Mouse (Mus musculus): Measurements from ENCODE around the gene Cebpb. TPM values are rescaled to one million over a fixed set of nuclear protein-coding genes. Genes with fewer than 3 reads are reported as not detected.

Gene Cebpb
- polyA plus RNA-seq, 1 experiment from 2014 or later, result 2.3 TPM

DNA sequence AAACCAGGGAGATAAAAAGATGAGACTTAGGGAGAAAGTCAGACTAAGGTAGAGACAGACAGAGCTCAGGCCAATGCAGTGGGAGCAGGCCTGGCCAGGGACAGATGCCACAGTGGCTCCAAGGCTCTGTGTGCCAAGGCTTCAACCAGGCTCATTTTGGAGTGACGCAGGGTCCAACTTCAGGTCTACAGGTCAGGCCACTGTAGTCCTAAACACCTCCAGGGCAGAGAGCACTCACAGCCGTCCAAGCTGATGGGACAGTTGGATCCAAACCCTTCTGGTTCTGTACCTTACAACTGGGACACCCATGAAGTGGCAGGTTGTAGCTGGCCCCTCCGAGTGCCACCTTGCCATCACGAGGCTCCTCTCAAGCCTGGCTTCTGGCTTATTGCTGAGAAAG, 30.7 kb upstream of the Cebpb start:
- no peak overlapping the region for H3K4me2 ChIP-seq (replicated peaks)
- H3K4me3 ChIP-seq, result no peak overlapping the region
- ATAC-seq (ENCODE audit: low FRiP score, low read depth), result no peak
- H3K27ac ChIP-seq, result no peak overlapping the region
- H3K4me1 ChIP-seq, result peaks cover 37% of the 10 kb centered on the region
- peak overlapping the region; percentile 92; the same call in 1 of the 2 replicates for H3K9ac ChIP-seq
- 85% methylated on average over 4 of the region's 4 CpGs for WGBS
- H3K27me3 ChIP-seq, result 0 out of 2 replicates have a peak, but pooled peaks cover 5% of the 10 kb centered on the region
- H3K9me3 ChIP-seq, result no peaks in the 10 kb centered on the region
- peaks cover 32% of the 10 kb centered on the region for H3K36me3 ChIP-seq

DNA sequence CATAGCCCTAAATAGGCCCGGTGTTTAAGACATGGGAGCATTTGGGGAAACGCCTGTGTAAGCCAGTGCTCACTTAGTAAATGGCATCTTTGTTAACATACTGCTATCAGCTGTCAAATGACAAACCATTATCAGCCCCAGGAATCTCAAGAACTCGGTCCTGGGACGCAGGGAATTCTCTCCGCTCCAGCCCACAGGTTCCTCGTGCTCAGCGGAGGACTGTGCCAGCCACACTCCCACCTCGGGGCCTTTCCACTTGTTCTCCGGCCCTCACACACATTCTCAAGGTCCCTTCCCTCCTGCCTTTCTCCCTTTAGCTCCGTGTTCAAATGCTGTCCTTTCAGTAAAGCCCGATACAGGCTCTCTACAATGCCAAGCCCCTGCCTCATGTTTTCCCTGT, 30.0 kb upstream of the Cebpb start:
- H3K4me2 ChIP-seq (replicated peaks), result peak overlapping the region; percentile 97
- WGBS, result 80% methylated on average over 11 of the region's 11 CpGs
- ATAC-seq (ENCODE audit: low FRiP score, low read depth), result no peak
- peaks cover 37% of the 10 kb centered on the region for H3K4me1 ChIP-seq
- H3K4me3 ChIP-seq, result no peak overlapping the region
- no peak overlapping the region for H3K27ac ChIP-seq
- peaks cover 5% of the 10 kb centered on the region; the same call in 1 of the 2 replicates for H3K27me3 ChIP-seq
- peak overlapping the region; percentile 92; the same call in 1 of the 2 replicates for H3K9ac ChIP-seq
- H3K36me3 ChIP-seq, result peaks cover 25% of the 10 kb centered on the region
- no peaks in the 10 kb centered on the region for H3K9me3 ChIP-seq

- ATAC-seq (ENCODE audit: low FRiP score, low read depth), result no peak
- no peak overlapping the region for H3K27ac ChIP-seq
- peak overlapping the region; percentile 89 for H3K4me3 ChIP-seq
- 73% methylated on average over 10 of the region's 10 CpGs for WGBS
- H3K36me3 ChIP-seq, result peaks cover 19% of the 10 kb centered on the region
- H3K4me2 ChIP-seq (replicated peaks), result peak overlapping the region; percentile 97
- H3K4me1 ChIP-seq, result peaks cover 37% of the 10 kb centered on the region
- H3K9ac ChIP-seq, result peak overlapping the region; percentile 92
- H3K27me3 ChIP-seq, result peaks cover 5% of the 10 kb centered on the region; the same call in 1 of the 2 replicates
- H3K9me3 ChIP-seq, result no peaks in the 10 kb centered on the region
These were observed 29.4 kb upstream of the Cebpb start for GRCm38 (mm10) chr2:167659177-167659846.

DNA sequence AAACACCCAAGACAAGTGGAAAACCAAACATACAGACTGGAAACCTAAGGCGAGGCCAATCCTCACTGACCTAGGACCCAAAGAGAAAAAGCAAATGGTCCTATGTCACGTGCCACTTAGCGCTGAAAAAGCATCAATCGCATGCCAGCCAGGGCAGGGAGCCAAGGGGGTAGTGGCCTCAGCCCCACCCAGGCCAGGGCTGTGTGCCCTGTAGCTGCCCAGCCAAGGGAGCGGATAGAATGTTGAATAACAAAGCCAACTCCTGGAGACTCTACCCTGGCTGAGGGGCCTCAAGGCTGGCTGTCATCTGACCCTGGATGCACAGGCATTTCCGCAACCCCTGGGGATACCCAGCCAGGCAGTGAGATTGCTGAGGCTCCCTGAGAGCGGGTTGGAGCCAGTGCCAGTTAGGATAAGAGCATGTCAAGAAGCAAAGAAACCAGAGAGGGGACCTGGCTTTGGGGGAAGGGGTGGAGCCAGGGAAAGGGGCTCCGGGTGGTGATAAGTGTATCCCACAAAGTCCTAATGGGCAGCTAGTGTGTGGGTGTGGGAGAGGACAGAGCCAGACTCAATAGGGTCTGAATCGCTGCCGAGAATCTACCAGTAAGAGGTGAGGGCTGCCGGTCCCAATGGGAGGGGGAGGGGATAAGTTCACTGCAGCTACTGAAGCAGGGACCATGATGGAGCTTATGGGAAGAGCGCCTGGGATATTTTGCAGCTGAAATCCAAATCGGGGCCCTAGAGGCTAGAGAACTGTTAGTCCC, 28.7 kb upstream of the Cebpb start:
- H3K9ac ChIP-seq, result peak overlapping the region; percentile 92
- peaks cover 37% of the 10 kb centered on the region for H3K4me1 ChIP-seq
- H3K4me2 ChIP-seq (replicated peaks), result peak overlapping the region; percentile 97
- WGBS, result 25% methylated on average over 13 of the region's 13 CpGs
- H3K4me3 ChIP-seq, result peak overlapping the region; percentile 89
- no peak for ATAC-seq (ENCODE audit: low FRiP score, low read depth)
- peaks cover 5% of the 10 kb centered on the region; the same call in 1 of the 2 replicates for H3K27me3 ChIP-seq
- peaks cover 12% of the 10 kb centered on the region for H3K36me3 ChIP-seq
- H3K9me3 ChIP-seq, result no peaks in the 10 kb centered on the region
- peak overlapping the region; percentile 52; the same call in 1 of the 2 replicates for H3K27ac ChIP-seq

DNA sequence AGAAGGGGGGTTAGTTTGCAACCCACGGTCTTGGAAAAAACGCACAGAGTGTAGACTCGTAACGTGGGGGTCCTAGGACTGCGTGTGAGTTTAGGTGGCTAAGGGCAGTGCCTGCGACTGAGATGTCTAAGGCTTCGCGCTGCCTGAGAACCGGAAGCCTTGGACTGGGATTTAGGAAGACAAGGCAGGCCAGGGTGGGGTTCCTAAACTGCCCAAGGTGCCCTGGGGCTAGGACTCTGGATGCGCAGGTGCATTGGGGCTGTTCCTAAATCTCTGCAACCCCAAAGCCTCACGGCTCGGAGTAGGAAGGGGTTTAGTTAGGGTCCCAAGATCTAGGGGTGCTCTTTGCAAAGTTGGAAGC, 28.1 kb upstream of the Cebpb start:
- Histone ChIP-seq H3K9me3 (no peaks in the 10 kb centered on the region), H3K9ac (peak overlapping the region; percentile 92), H3K4me2 (replicated peaks) (peak overlapping the region; percentile 97), H3K4me1 (peaks cover 37% of the 10 kb centered on the region), H3K4me3 (peak overlapping the region; percentile 89), H3K27ac (peak overlapping the region; percentile 52; the same call in 1 of the 2 replicates), H3K36me3 (peaks cover 9% of the 10 kb centered on the region), H3K27me3 (peaks cover 5% of the 10 kb centered on the region; the same call in 1 of the 2 replicates)
- ATAC-seq (ENCODE audit: low FRiP score, low read depth), result no peak
- under 1% methylated on average over 12 of the region's 12 CpGs for WGBS

DNA sequence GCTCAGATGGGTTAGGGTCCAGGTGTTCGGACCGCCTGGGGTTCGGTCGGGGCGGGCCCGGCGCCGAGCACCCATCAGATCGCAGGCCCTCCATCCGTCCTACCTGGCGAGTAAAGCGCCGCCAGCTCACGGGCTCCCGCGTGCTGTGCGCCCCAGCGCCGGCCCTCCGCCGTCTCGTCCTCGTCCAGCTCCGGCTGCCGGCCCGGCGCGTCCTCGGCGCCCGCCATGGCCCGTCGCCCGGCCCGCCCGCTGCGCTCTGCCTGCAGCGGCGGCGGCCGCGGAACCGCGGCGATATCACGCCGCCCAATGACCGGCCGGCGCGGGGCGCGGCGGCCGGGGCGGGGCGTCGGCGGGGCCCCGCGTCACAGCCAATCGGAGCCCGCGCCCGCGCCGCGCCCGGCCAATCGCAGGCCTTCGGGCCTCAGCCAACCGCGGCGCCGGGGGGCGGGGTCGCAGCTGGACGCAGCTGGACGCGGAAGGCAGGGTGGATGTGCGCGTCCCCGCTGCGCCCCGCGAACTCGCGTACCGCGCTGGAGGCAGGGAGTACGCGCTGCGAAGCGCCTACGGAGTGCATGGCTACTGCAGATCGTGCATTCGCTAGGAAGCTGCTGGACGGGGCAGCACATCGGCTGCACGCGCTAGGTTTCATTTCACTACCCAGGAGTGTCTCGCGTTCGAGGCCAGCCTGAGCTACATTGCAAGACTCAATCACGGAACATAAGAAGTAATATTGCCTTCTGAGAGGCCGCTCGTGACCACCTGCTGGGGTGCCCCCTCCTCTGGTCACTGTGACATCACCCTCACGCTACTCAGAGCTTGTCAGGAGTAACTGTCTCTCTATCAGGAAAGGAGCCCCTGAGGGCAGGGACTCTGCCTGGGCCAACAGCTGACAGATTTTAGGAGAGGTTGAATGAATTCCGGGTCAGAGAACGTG, 27.2 kb upstream of the Cebpb start, which contains the start of gene Gm20431:
TSS of gene Gm20431 (minus strand) at position 227 of the 934 bp plus-strand sequence.
- H3K27ac ChIP-seq, result peak within 1 kb of the TSS; percentile 55; the same call in 1 of the 2 replicates
- H3K36me3 ChIP-seq, result peaks cover 9% of the 10 kb centered on the region
- peak within 1 kb of the TSS; percentile 92 for H3K9ac ChIP-seq
- peaks cover 34% of the 10 kb centered on the region for H3K4me1 ChIP-seq
- H3K27me3 ChIP-seq, result peaks cover 5% of the 10 kb centered on the region; the same call in 1 of the 2 replicates
- ATAC-seq (ENCODE audit: low FRiP score, low read depth), result peak; percentile 94
- peak within 1 kb of the TSS; percentile 97 for H3K4me2 ChIP-seq (replicated peaks)
- H3K4me3 ChIP-seq, result peak within 1 kb of the TSS; percentile 89
- under 1% methylated on average over 92 of the region's 110 CpGs for WGBS
- H3K9me3 ChIP-seq, result no peaks in the 10 kb centered on the region

DNA sequence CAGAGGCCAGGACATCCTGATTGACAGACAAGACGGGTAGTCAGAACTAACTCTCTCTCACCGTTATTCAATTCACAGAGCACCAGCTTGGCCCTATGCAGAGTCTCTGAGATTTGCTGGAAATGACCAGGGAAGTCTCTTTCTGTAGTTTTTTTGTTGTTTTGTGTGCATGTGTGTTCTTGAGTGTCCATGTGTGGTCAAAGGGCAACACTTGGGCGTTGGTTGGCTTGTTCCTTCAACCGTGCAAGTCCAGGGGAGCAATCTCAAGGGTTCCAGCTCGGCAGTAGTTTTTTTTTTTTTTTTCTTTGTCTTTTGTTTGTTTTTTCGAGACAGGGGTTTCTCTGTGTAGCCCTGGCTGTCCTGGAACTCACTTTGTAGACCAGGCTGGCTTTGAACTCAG, 26.0 kb upstream of the Cebpb start:
- Histone ChIP-seq H3K27me3 (peaks cover 5% of the 10 kb centered on the region; the same call in 1 of the 2 replicates), H3K27ac (no peak overlapping the region), H3K9ac (no peak overlapping the region), H3K36me3 (peaks cover 6% of the 10 kb centered on the region), H3K9me3 (no peaks in the 10 kb centered on the region), H3K4me3 (peak overlapping the region; percentile 89), H3K4me1 (peaks cover 33% of the 10 kb centered on the region), H3K4me2 (replicated peaks) (no peak overlapping the region)
- no peak for ATAC-seq (ENCODE audit: low FRiP score, low read depth)
- WGBS, result 67% methylated on average over 6 of the region's 6 CpGs

DNA sequence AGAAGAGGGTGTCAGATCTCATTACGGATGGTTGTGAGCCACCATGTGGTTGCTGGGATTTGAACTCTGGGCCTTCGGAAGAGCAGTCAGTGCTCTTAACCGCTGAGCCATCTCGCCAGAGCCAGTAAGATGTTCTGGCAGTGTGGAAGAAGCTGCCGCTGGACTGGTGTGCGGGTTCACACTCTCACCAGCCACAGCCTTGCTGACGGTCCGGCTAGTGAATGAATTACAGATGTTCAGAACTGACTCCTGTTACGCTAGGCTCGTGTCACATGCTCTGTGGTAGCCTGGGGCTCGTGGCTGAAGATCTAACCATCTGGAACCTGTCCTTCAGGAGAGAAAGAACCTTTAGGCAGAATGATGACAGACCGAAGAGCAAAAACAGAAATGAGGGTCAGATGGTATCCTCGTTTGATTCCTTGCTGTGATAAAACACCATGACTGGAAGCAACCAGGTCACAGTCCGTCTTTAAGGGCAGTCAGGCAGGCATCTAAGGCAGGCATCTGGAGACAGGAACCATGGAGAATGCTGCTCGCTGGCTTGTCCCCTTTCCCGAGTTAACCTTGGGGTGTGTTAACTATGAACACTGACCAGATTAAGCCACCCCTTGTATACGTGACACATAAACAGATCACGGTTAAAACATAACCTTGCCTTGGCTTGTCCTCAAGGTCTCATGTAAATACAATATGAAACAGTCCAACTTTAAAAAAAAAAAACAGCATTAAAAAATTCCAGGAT, 22.6 kb upstream of the Cebpb start:
- Histone ChIP-seq H3K4me3 (no peak overlapping the region), H3K27ac (no peak overlapping the region), H3K4me2 (replicated peaks) (no peak overlapping the region), H3K36me3 (no peaks in the 10 kb centered on the region), H3K9ac (no peak overlapping the region), H3K4me1 (peaks cover 8% of the 10 kb centered on the region), H3K9me3 (no peaks in the 10 kb centered on the region), H3K27me3 (peaks cover 5% of the 10 kb centered on the region; the same call in 1 of the 2 replicates)
- ATAC-seq (ENCODE audit: low FRiP score, low read depth), result no peak
- WGBS, result 71% methylated on average over 18 of the region's 18 CpGs

DNA sequence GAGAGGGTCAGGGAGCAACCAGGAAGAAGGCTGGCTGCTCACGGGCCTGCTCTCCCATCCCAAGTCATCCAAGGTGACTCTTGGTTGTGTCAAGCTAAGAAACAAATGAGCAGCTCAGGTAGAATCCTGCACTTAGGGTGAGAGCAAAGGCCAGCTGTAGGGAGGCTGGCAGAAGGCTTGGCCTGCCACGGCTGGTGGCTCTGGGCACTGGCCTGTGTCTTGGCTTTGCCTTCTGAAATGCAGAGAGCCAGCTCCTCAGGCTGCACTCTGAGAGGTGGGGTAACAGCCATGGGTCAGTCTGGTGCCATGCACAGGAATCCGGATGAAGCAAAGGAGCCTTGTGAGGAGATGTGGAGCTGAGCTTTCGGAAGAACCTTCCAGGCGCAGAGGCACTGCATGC, 20.3 kb upstream of the Cebpb start:
- Histone ChIP-seq H3K4me3 (no peak overlapping the region), H3K27ac (no peak overlapping the region), H3K36me3 (no peaks in the 10 kb centered on the region), H3K9me3 (no peaks in the 10 kb centered on the region), H3K4me2 (replicated peaks) (no peak overlapping the region), H3K9ac (no peak overlapping the region), H3K27me3 (no peaks in the 10 kb centered on the region; the same call in 1 of the 2 replicates), H3K4me1 (no peaks in the 10 kb centered on the region)
- WGBS, result 84% methylated on average over 5 of the region's 5 CpGs
- no peak for ATAC-seq (ENCODE audit: low FRiP score, low read depth)

GRCm38 (mm10) chr2:167669398-167669797, 19.3 kb upstream of the Cebpb start:
- no peak for ATAC-seq (ENCODE audit: low FRiP score, low read depth)
- 70% methylated on average over 4 of the region's 4 CpGs for WGBS
- no peaks in the 10 kb centered on the region for H3K36me3 ChIP-seq
- no peaks in the 10 kb centered on the region for H3K9me3 ChIP-seq
- H3K4me1 ChIP-seq, result no peaks in the 10 kb centered on the region
- H3K4me3 ChIP-seq, result no peak overlapping the region
- H3K4me2 ChIP-seq (replicated peaks), result no peak overlapping the region
- H3K27ac ChIP-seq, result no peak overlapping the region
- no peaks in the 10 kb centered on the region for H3K27me3 ChIP-seq
- no peak overlapping the region for H3K9ac ChIP-seq

DNA sequence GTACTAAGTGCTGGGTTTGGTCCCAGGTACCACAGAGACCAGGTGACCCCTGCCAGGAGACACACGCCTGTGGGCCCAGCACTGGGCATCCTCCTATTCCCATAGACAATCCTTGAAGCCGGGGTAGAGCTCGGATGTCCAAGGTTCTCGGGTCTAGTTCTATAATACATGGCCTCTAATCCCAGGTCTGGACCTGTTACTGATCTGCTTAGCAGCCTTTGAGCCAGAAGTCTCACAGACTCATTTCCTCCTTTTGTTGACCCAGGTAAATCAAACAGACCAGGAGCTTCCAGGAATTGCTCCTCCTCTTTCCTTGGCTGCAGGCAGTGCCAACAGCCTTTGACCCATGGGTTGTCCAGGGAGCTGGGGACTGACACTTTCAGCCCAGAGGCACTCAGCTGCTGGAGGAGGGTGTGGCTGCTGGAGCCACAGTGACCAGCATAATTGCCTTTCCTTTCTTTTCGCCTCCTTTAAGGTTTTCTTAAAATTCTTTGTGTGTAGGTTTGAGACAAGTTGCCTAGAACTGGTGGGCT, 17.5 kb upstream of the Cebpb start:
- Histone ChIP-seq H3K36me3 (no peaks in the 10 kb centered on the region), H3K9ac (no peak overlapping the region), H3K4me1 (no peaks in the 10 kb centered on the region), H3K4me3 (no peak overlapping the region), H3K27ac (no peak overlapping the region), H3K27me3 (no peaks in the 10 kb centered on the region), H3K4me2 (replicated peaks) (no peak overlapping the region), H3K9me3 (no peaks in the 10 kb centered on the region)
- WGBS, result 77% methylated on average over 5 of the region's 5 CpGs
- no peak for ATAC-seq (ENCODE audit: low FRiP score, low read depth)

Data from limb, embryonic 13.5 days (tissue).